Mouse (Mus musculus) granulocyte monocyte progenitor cell, adult 5-6 weeks (primary cell): Measurements from ENCODE around the gene Ttll3. TPM values are rescaled to one million over a fixed set of nuclear protein-coding genes. Genes with fewer than 3 reads are reported as not detected.
A peak's percentile ranks its signal among the peaks of the same experiment; 100 is the strongest.

Source experiments
- ATAC-seq: replicated peaks from 2 replicates; pipeline ENCODE4 v1.8.0; 2016; ENCODE audit warnings: mild to moderate bottlenecking, moderate TSS enrichment, inconsistent platforms; ENCODE audit not compliant: poor library complexity, severe bottlenecking
- total RNA-seq, 2 experiments: library from RNA; stranded (forward) in 1 of 2; stranded (reverse) in 1 of 2; fragments of 200-712, 200-1000 nt in 1 of 2; fragments of >200 nt in 1 of 2; fragmentation: Nextera tagmentation in 1 of 2; gene quantifications; 2 replicates each; pipeline ENCODE4 v1.2.3; 2014 to 2017

Ttll3 gene
- total RNA-seq, 2 experiments from 2014 or later, result 1.5 to 1.8 TPM

- ATAC-seq, result peak; percentile 76
These were observed 11.3 kb upstream of the Ttll3 start, which contains the start of the genes Tada3 and Arpc4 for GRCm38 (mm10) chr6:113377496-113378385. Gene Tada3 (minus strand): TSS chr6:113377883. Gene Arpc4 (plus strand): TSS chr6:113378115.

- ATAC-seq, result peak; percentile 47
These were observed 9.8 kb upstream of the Ttll3 start for GRCm38 (mm10) chr6:113379246-113379645.

- ATAC-seq, result no peak
These were observed 8.6 kb upstream of the Ttll3 start for GRCm38 (mm10) chr6:113380480-113380879.

- no peak for ATAC-seq
These were observed 4.6 kb upstream of the Ttll3 start for GRCm38 (mm10) chr6:113384351-113384927.

GRCm38 (mm10) chr6:113385160-113385714, 3.8 kb upstream of the Ttll3 start:
- no peak for ATAC-seq

- no peak for ATAC-seq
These were observed 3.0 kb upstream of the Ttll3 start for GRCm38 (mm10) chr6:113386025-113386424.

- ATAC-seq, result no peak
These were observed 1.7 kb downstream of the Ttll3 start for GRCm38 (mm10) chr6:113390715-113391114.

- ATAC-seq, result no peak
These were observed 2.9 kb downstream of the Ttll3 start for GRCm38 (mm10) chr6:113392015-113392386.

- peak; percentile 60 for ATAC-seq
These were observed 3.5 kb downstream of the Ttll3 start for GRCm38 (mm10) chr6:113392387-113393071.

GRCm38 (mm10) chr6:113393951-113394350, 4.9 kb downstream of the Ttll3 start:
- no peak for ATAC-seq

- ATAC-seq, result no peak
These were observed 5.8 kb downstream of the Ttll3 start for GRCm38 (mm10) chr6:113394811-113395210.

- ATAC-seq, result no peak
These were observed 6.4 kb downstream of the Ttll3 start for GRCm38 (mm10) chr6:113395501-113395900.

GRCm38 (mm10) chr6:113396270-113397030, 7.4 kb downstream of the Ttll3 start:
- ATAC-seq, result no peak

- no peak for ATAC-seq
These were observed 13.0 kb downstream of the Ttll3 start for GRCm38 (mm10) chr6:113402094-113402493.

- ATAC-seq, result no peak
These were observed 15.8 kb downstream of the Ttll3 start for GRCm38 (mm10) chr6:113404649-113405448.

- no peak for ATAC-seq
These were observed 16.4 kb downstream of the Ttll3 start for GRCm38 (mm10) chr6:113405483-113405882.

- ATAC-seq, result no peak
These were observed 17.6 kb downstream of the Ttll3 start for GRCm38 (mm10) chr6:113406683-113407082.

- ATAC-seq, result no peak
These were observed 20.9 kb downstream of the Ttll3 start for GRCm38 (mm10) chr6:113410001-113410400.

GRCm38 (mm10) chr6:113416416-113416815, 27.4 kb downstream of the Ttll3 start:
- no peak for ATAC-seq
